Mouse (Mus musculus) forebrain, postnatal 0 days (tissue): ENCODE data around the gene Colgalt1. TPM values are rescaled to one million over a fixed set of nuclear protein-coding genes. Genes with fewer than 3 reads are reported as not detected.
A peak's percentile ranks its signal among the peaks of the same experiment; 100 is the strongest.

ENCODE experiments used
- ATAC-seq: fragments of 200-750 bp; cut with Nextera tagmentation; 2 replicates; pipeline ENCODE4 v1.8.0; 2017; ENCODE audit warnings: mild to moderate bottlenecking, moderate library complexity
- DNase-seq: peaks from one replicate; pipeline ENCODE4 v3.0.0-alpha.2; 2015
- H3K27ac ChIP-seq: fragments of 300-500 bp; sonication (generic); 2 replicates; pipeline ENCODE4 v1.5.1; 2014; ENCODE audit warnings: low read depth, mild to moderate bottlenecking, antibody characterized with exemption, low read length, moderate library complexity, mixed read lengths
- H3K27me3 ChIP-seq: fragments of 300-500 bp; sonication (generic); 2 replicates; pipeline ENCODE4 v1.6.1; 2014; ENCODE audit warnings: mild to moderate bottlenecking, low read length, mixed read lengths; ENCODE audit not compliant: insufficient read depth
- H3K36me3 ChIP-seq: fragments of 300-500 bp; sonication (generic); 2 replicates; pipeline ENCODE4 v1.6.1; 2014; ENCODE audit warnings: mild to moderate bottlenecking, moderate library complexity; ENCODE audit not compliant: insufficient read depth
- H3K4me1 ChIP-seq: fragments of 300-500 bp; sonication (generic); 2 replicates; pipeline ENCODE4 v1.6.1; 2014; ENCODE audit warnings: antibody characterized with exemption; ENCODE audit not compliant: insufficient read depth
- H3K4me2 ChIP-seq: fragments of 300-500 bp; sonication (generic); 2 replicates; pipeline ENCODE4 v1.6.1; 2014; ENCODE audit warnings: low read depth, mild to moderate bottlenecking, moderate library complexity
- H3K4me3 ChIP-seq: fragments of 300-500 bp; sonication (generic); 2 replicates; pipeline ENCODE4 v1.5.1; 2014; ENCODE audit warnings: low read depth, low read length, mixed read lengths
- H3K9ac ChIP-seq: fragments of 300-500 bp; sonication (generic); 2 replicates; pipeline ENCODE4 v1.6.1; 2014; ENCODE audit warnings: mild to moderate bottlenecking
- H3K9me3 ChIP-seq: fragments of 300-500 bp; sonication (generic); 2 replicates; pipeline ENCODE4 v1.6.1; 2016; ENCODE audit warnings: low read length
- CTCF ChIP-seq: sonication (generic); IDR thresholded peaks from 2 replicates; pipeline ENCODE4 v1.5.1; 2016; ENCODE audit warnings: antibody characterized with exemption, control low read depth, low read depth
- WGBS: fragments of 180-500 bp; shearing (Covaris S2); extraction: QIAGEN DNeasy Blood & Tissue Kit; methylation state at CpG from one replicate; pipeline ENCODE4 v1.1.7; 2014; 5-methylcytosine and 5-hydroxymethylcytosine counted together
- polyA plus RNA-seq: library from polyadenylated mRNA; unstranded; fragments of >200 nt; fragmentation: Nextera tagmentation; extraction: Ambion mirVana; gene quantifications from 2 replicates; pipeline ENCODE4 v1.2.1, GENCODE M21; 2015
- total RNA-seq: library from RNA; depleted of rRNA; stranded (reverse); fragments of >200 nt; gene quantifications from 2 replicates; pipeline ENCODE4 v1.2.3, GENCODE M21; 2014

The Colgalt1 gene
- total and polyA plus RNA-seq, 2 experiments from 2014 or later: 58.4 to 84.3 TPM

DNA sequence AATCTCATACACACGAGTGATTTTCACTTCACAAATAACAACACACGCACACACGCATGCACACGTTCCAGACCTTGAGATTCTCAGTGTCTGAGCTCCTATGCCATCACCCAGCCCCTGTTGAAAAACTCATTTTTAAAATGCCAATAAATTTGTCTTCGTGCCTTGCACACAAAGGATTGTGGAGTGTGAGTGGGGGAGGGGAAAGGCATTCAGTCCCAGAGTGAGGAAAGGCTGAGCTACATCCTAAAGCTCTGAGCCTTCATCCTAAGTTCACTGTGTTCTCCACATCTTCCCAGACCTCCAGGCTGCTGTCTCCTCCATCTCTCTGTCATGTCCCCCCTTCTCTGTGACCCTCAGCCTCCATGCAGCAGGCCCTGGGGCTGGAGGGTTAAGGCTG lies 56.5 kb downstream of the Colgalt1 start:
- H3K9ac ChIP-seq: 0 out of 2 replicates have a peak overlapping the region, but pooled peaks have one; percentile 25

DNA sequence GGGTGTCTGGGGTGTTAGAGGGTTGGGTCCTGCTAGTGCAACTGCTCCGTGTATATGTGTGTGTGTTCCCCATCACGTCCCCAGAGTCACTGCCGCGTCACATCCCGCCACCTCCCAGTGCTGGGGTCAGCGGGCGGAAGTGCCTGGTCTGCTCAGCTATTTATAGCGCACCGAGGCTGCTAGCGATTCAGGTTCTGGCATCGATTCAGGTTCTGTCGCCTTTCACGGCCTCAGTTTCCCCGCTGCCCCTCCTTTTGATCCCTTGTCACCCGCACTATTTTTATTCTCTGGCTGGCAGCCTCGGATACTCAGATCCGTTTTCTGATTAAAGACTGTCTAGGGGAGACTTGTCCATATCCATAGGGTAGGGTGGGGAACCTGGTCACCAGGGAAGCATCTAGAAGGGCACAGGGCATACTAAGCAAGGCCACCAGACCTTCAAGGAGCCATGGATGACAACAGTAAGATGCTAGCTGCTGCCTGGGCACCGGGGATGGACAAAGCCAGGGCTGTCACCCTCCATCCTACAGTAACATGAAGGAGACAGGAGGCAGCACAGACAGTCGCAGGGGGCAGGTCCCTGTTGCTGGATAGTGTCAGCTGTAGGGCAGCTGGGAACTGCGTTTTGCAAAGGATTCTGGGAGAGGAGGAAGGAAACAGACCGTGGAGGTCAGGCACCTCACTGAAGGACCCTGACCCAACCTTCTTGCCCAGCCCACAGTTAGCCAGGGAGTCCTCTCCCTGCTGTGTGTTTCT lies 57.6 kb downstream of the Colgalt1 start:
- H3K27me3 ChIP-seq: no peaks in the 10 kb centered on the region
- H3K36me3 ChIP-seq: peaks cover 17% of the 10 kb centered on the region
- peaks cover 16% of the 10 kb centered on the region for H3K4me1 ChIP-seq
- WGBS: 7% methylated on average over 21 of the region's 21 CpGs
- H3K4me2 ChIP-seq: peak overlapping the region; percentile 35
- H3K9me3 ChIP-seq: no peaks in the 10 kb centered on the region
- no peak for TF ChIP-seq CTCF
- no peak overlapping the region for H3K27ac ChIP-seq
- peak overlapping the region; percentile 7; the same call in 1 of the 2 replicates for H3K9ac ChIP-seq
- DNase-seq (no peak), ATAC-seq (no peak)
- no peak overlapping the region for H3K4me3 ChIP-seq

More for the DNA sequence above, 56.5 kb downstream of the Colgalt1 start:
- peak overlapping the region; percentile 35 for H3K4me2 ChIP-seq
- DNase-seq (peak; percentile 57), ATAC-seq (no peak)
- TF ChIP-seq CTCF: no peak
- H3K9me3 ChIP-seq: no peaks in the 10 kb centered on the region
- H3K4me1 ChIP-seq: peaks cover 16% of the 10 kb centered on the region
- H3K36me3 ChIP-seq: peaks cover 28% of the 10 kb centered on the region
- no peak overlapping the region for H3K4me3 ChIP-seq
- 33% methylated on average over 5 of the region's 5 CpGs for WGBS
- no peaks in the 10 kb centered on the region for H3K27me3 ChIP-seq
- H3K27ac ChIP-seq: peak overlapping the region; percentile 40

DNA sequence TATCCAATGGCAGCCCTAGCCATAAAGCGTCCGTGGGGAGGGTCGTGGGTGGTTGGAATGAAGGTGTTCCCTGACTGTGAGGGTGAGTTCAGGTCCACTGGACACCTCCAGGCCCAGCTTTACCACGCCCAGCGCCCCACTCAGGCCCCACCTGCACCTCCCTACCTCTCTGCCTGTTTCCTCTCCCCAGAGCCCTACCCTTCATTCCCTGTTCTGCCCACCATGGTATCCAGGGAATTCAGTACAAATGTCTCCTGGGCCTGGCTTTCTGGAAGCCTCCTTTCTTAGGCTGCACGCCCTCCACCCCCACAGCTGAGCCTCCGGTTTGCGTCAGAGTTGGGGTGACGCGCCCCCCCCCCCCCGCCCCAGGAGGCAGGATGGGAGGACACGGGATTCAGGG lies 59.4 kb downstream of the Colgalt1 start:
- Histone ChIP-seq H3K4me3 (peak overlapping the region; percentile 60), H3K4me1 (peaks cover 16% of the 10 kb centered on the region), H3K9me3 (no peaks in the 10 kb centered on the region), H3K4me2 (peak overlapping the region; percentile 76), H3K36me3 (no peaks in the 10 kb centered on the region; the same call in 1 of the 2 replicates), H3K9ac (peak overlapping the region; percentile 77), H3K27ac (peak overlapping the region; percentile 86), H3K27me3 (no peaks in the 10 kb centered on the region)
- WGBS: 9% methylated on average over 8 of the region's 12 CpGs
- no peak for TF ChIP-seq CTCF
- DNase-seq (peak; percentile 38), ATAC-seq (peak; percentile 25)

DNA sequence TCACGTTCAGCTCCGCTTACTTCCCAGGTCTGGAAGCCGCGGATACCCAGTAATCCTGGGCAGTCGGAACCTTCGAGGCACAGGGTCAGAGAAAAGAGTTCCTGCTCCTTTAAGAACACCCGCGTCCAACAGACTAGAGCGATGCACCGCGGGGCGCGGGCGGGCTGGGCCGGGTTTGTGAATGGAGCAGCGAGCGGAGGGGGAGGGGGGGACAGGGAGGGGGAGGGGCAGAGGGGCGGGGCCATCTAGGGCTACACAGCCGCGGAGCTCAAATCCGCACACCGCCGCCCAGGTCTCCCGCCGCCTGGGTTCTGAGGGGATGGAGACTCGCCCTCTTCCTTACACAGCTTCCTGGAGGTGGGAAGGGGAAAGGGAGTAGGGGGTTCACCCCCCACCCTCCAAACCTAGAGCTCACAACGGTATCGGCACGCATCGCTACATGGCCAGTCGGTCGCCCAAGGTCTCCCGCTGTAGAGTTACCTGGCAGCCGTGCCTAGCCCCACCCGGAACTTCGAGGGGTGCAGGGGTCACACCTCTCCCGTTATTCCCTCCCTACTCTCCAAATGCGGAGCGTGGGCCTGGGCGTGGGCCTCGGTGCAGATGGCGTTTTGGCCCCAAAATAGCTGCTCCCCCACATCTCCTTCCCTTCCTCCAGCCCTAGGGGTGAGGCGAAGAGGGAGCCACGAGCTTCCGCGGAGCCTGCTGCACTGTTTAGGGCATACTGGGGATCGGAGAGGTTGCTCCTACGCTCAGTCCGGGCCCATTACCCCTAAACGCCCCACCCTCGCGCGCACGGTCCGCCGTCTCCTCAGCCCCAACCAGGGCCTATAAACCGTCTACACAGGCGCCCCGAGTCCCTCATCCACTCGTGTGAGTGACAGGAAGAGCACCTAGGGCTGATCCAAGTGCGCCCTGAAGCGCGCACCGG lies 60.1 kb downstream of the Colgalt1 start:
- peak overlapping the region; percentile 76 for H3K4me2 ChIP-seq
- ATAC-seq (peak; percentile 68), DNase-seq (peak; percentile 91)
- H3K9ac ChIP-seq: peak overlapping the region; percentile 77
- peaks cover 21% of the 10 kb centered on the region for H3K4me1 ChIP-seq
- H3K9me3 ChIP-seq: no peaks in the 10 kb centered on the region
- WGBS: under 1% methylated on average over 59 of the region's 64 CpGs
- H3K27me3 ChIP-seq: no peaks in the 10 kb centered on the region
- no peak for TF ChIP-seq CTCF
- H3K27ac ChIP-seq: peak overlapping the region; percentile 86
- H3K36me3 ChIP-seq: no peaks in the 10 kb centered on the region
- H3K4me3 ChIP-seq: peak overlapping the region; percentile 60

DNA sequence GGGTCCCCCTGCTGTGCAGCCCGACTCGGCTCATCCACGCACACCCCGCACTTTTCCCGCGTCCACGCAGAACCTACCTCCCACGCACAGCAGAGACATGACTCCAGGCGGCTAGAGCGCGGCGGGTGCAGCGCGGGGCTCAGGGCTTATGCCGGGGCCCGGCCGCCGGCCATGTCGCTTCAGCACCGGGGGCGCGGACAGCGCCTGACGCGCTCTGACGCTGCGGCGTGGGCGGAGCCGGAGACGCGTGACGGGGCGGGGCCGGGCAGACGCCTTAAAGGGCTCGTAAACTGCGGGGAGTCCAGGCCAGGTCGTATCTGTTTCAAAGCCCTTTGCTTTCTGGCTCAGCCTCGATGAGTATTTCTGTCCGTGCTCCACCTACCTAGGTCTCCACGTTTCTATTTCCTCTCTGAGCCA lies 60.8 kb downstream of the Colgalt1 start, which contains the start of gene Unc13a:
Gene Unc13a, minus strand, starts transcription at position 209 of the 417 bp plus-strand sequence.
- Histone ChIP-seq H3K4me1 (peaks cover 23% of the 10 kb centered on the region), H3K27ac (peak within 1 kb of the TSS; percentile 86), H3K36me3 (no peaks in the 10 kb centered on the region), H3K9me3 (no peaks in the 10 kb centered on the region), H3K27me3 (no peaks in the 10 kb centered on the region), H3K4me2 (peak within 1 kb of the TSS; percentile 76), H3K4me3 (peak within 1 kb of the TSS; percentile 60), H3K9ac (peak within 1 kb of the TSS; percentile 77)
- no peak for TF ChIP-seq CTCF
- ATAC-seq (peak; percentile 75), DNase-seq (peak; percentile 96)
- WGBS: under 1% methylated on average over 42 of the region's 42 CpGs

DNA sequence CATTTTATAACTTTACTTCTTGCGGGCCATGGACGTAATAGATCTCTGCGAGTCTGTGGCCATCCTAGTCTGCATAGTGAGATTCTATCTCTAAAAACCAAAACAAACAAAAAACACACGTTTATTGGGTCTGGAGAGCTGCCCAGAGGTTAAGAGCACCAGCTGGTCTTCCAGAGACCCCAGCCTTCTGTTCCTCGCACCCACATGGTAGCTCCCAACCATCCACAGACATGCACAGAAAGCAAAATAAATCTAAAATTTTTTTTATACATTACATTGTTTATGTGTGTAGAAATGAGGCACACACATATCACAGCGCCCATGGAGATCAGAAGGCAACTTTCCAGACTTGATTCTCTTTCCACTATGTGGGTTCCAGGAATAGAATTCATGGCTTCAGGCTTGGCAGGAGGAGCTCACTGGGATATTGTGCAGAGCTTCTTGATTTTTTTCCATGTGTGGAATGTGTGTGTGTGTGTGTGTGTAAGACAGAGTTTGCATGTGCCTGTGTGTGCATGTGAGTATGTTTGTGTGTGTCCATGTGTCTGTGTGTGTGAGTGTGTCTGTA lies 61.5 kb downstream of the Colgalt1 start:
- peak overlapping the region; percentile 77 for H3K9ac ChIP-seq
- WGBS: 42% methylated on average over 6 of the region's 6 CpGs

More for the DNA sequence above, 61.5 kb downstream of the Colgalt1 start:
- Histone ChIP-seq H3K9me3 (no peaks in the 10 kb centered on the region), H3K4me1 (peaks cover 22% of the 10 kb centered on the region), H3K4me3 (peak overlapping the region; percentile 60), H3K4me2 (peak overlapping the region; percentile 76), H3K27me3 (no peaks in the 10 kb centered on the region), H3K36me3 (no peaks in the 10 kb centered on the region), H3K27ac (peak overlapping the region; percentile 86)
- TF ChIP-seq CTCF: no peak
- ATAC-seq (no peak), DNase-seq (peak; percentile 55)
